Mouse (Mus musculus): ENCODE measurements around the gene Mov10l1.
A peak's percentile ranks its signal among the peaks of the same experiment; 100 is the strongest.

Gene Mov10l1

GRCm38 (mm10) chr15:89075478-89076147 lies 92.9 kb downstream of the Mov10l1 start:
- peak; percentile 87 for DNase-seq (ENCODE audit: low read depth)

- peak; percentile 60 for DNase-seq (ENCODE audit: low read depth)
Observed at GRCm38 (mm10) chr15:89076156-89076731, 93.5 kb downstream of the Mov10l1 start.

- peak; percentile 93 for DNase-seq (ENCODE audit: low read depth)
Observed at GRCm38 (mm10) chr15:89078208-89078836, 95.6 kb downstream of the Mov10l1 start.

GRCm38 (mm10) chr15:89083906-89084305 lies 101.2 kb downstream of the Mov10l1 start:
- DNase-seq (ENCODE audit: low read depth): no peak

- DNase-seq (ENCODE audit: low read depth): no peak
Observed at GRCm38 (mm10) chr15:89084826-89085225, 102.1 kb downstream of the Mov10l1 start.

GRCm38 (mm10) chr15:89088607-89089247 lies 106.0 kb downstream of the Mov10l1 start, which contains the start of gene Selenoo:
Gene Selenoo (plus strand): TSS chr15:89089084.
- DNase-seq (ENCODE audit: low read depth): peak; percentile 88

- peak; percentile 44 for DNase-seq (ENCODE audit: low read depth)
Observed at GRCm38 (mm10) chr15:89089248-89090051, 106.7 kb downstream of the Mov10l1 start.

- peak; percentile 40 for DNase-seq (ENCODE audit: low read depth)
Observed at GRCm38 (mm10) chr15:89090662-89091061, 108.0 kb downstream of the Mov10l1 start.

GRCm38 (mm10) chr15:89092181-89092580 lies 109.5 kb downstream of the Mov10l1 start:
- no peak for DNase-seq (ENCODE audit: low read depth)

GRCm38 (mm10) chr15:89097450-89097849 lies 114.7 kb downstream of the Mov10l1 start:
- DNase-seq (ENCODE audit: low read depth): no peak

- no peak for DNase-seq (ENCODE audit: low read depth)
Observed at GRCm38 (mm10) chr15:89098616-89099015, 115.9 kb downstream of the Mov10l1 start.

GRCm38 (mm10) chr15:89100823-89101222 lies 118.1 kb downstream of the Mov10l1 start:
- DNase-seq (ENCODE audit: low read depth): no peak

- DNase-seq (ENCODE audit: low read depth): no peak
Observed at GRCm38 (mm10) chr15:89102646-89103045, 119.9 kb downstream of the Mov10l1 start.

- DNase-seq (ENCODE audit: low read depth): no peak
Observed at GRCm38 (mm10) chr15:89103921-89104320, 121.2 kb downstream of the Mov10l1 start.

GRCm38 (mm10) chr15:89104425-89104824 lies 121.7 kb downstream of the Mov10l1 start:
- DNase-seq (ENCODE audit: low read depth): no peak

All from induced T-regulatory cell, adult 2 months (primary cell).